Mouse (Mus musculus) stomach, postnatal 0 days (tissue): Measurements from ENCODE around the gene Fpr3. TPM values are rescaled to one million over a fixed set of nuclear protein-coding genes. Genes with fewer than 3 reads are reported as not detected.

ENCODE experiments used
- ATAC-seq: fragments of 200-750 bp; cut with Nextera tagmentation; 2 replicates; pipeline ENCODE4 v1.8.0; 2017; ENCODE audit not compliant: low FRiP score, low TSS enrichment
- DNase-seq: peaks from one replicate; pipeline ENCODE4 v3.0.0-alpha.2; 2016; ENCODE audit warnings: low spot score
- H3K27ac ChIP-seq: fragments of 300-500 bp; sonication (generic); replicated peaks from 2 replicates; pipeline ENCODE4 v1.5.1; 2014; ENCODE audit warnings: mild to moderate bottlenecking, control low read depth
- H3K27me3 ChIP-seq: fragments of 300-500 bp; sonication (generic); 2 replicates; pipeline ENCODE4 v1.6.1; 2014; ENCODE audit warnings: low read length; ENCODE audit not compliant: control insufficient read depth, insufficient read depth
- H3K36me3 ChIP-seq: fragments of 300-500 bp; sonication (generic); 2 replicates; pipeline ENCODE4 v1.6.1; 2014; ENCODE audit warnings: low read length, mixed read lengths; ENCODE audit not compliant: control insufficient read depth, insufficient read depth
- H3K4me1 ChIP-seq: fragments of 300-500 bp; sonication (generic); replicated peaks from 2 replicates; pipeline ENCODE4 v1.6.1; 2014; ENCODE audit warnings: antibody characterized with exemption; ENCODE audit not compliant: control insufficient read depth, insufficient read depth
- H3K4me2 ChIP-seq: fragments of 300-500 bp; sonication (generic); replicated peaks from 2 replicates; pipeline ENCODE4 v1.6.1; 2014; ENCODE audit warnings: low read depth, mild to moderate bottlenecking, control low read depth, moderate library complexity
- H3K4me3 ChIP-seq: fragments of 300-500 bp; sonication (generic); 2 replicates; pipeline ENCODE4 v1.5.1; 2014; ENCODE audit warnings: low read depth, low read length, control low read depth
- H3K9ac ChIP-seq: fragments of 300-500 bp; sonication (generic); 2 replicates; pipeline ENCODE4 v1.6.1; 2014; ENCODE audit warnings: mild to moderate bottlenecking, low read length, control low read depth, mixed read lengths
- H3K9me3 ChIP-seq: fragments of 300-500 bp; sonication (generic); 2 replicates; pipeline ENCODE4 v1.6.1; 2016; ENCODE audit warnings: low read length; ENCODE audit not compliant: control insufficient read depth
- CTCF ChIP-seq: IDR thresholded peaks from 2 replicates; pipeline ENCODE4 v1.5.1; 2016; ENCODE audit warnings: antibody characterized with exemption, low read depth, mild to moderate bottlenecking, moderate library complexity
- EP300 ChIP-seq: optimal IDR thresholded peaks from 2 replicates; pipeline ENCODE3; 2016; ENCODE audit warnings: antibody characterized with exemption
- WGBS: fragments of 180-500 bp; shearing (Covaris S2); extraction: QIAGEN DNeasy Blood & Tissue Kit; methylation state at CpG from one replicate; pipeline ENCODE4 v1.1.7; 2014; 5-methylcytosine and 5-hydroxymethylcytosine counted together
- polyA plus RNA-seq: library from polyadenylated mRNA; unstranded; fragments of >200 nt; fragmentation: Nextera tagmentation; extraction: Ambion mirVana; gene quantifications from 2 replicates; pipeline ENCODE4 v1.2.1, GENCODE M21; 2015

Gene Fpr3
- polyA plus RNA-seq, 1 experiment from 2014 or later = not detected

DNA sequence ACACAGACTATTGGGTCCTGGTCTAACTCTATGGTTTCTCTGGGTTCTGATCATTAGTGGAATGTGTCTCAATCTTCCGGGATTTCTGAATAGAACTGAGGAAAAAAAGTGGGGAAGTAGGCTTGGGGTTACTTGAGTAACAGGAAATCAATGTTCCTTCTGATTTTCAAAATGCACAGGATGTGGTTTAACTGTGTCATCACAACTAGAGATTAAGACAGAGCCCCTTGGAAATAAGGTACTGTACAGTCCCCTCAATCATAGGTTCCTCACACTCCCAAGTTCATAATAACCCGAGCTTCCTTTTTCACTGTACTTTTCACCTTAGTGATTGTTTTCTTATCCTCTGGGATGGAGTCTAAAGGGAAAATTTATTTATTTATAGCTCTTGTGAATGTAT is 16.0 kb upstream of the Fpr3 start:
- H3K9ac ChIP-seq = no peak overlapping the region
- DNase-seq = no peak
- WGBS = 82% methylated on average over 2 of the region's 2 CpGs

DNA sequence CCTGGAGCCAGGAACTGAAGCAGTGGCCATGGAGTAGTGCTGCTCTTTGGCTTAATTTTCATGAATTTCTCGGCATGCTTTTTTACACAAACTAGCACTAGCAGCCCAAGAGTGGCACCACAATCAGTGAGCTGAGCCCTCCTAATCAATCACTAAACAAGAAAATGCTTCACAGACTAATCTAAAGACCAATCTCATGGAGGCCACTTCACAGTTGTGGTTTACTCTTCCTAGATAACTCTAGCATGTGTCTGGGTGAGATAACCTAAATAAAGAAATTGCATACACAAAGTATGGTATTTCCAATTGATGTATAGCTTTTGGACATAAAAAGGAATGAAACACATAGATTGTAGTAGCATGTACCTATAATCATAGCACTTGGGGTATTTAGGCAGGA is 8.3 kb upstream of the Fpr3 start:
- no peak overlapping the region for H3K4me2 ChIP-seq
- ATAC-seq (no peak), DNase-seq (no peak)
- no peaks in the 10 kb centered on the region for H3K9me3 ChIP-seq
- H3K27me3 ChIP-seq = no peaks in the 10 kb centered on the region
- 67% methylated on average over 1 of the region's 1 CpGs for WGBS
- no peaks in the 10 kb centered on the region for H3K36me3 ChIP-seq
- no peak overlapping the region for H3K4me3 ChIP-seq
- H3K4me1 ChIP-seq = no peaks in the 10 kb centered on the region
- H3K27ac ChIP-seq = no peak overlapping the region
- no peak for TF ChIP-seq CTCF
- TF ChIP-seq EP300 = no peak
- H3K9ac ChIP-seq = no peak overlapping the region

More for the DNA sequence above, 16.0 kb upstream of the Fpr3 start:
- no peaks in the 10 kb centered on the region for H3K9me3 ChIP-seq
- no peak overlapping the region for H3K4me3 ChIP-seq
- no peak overlapping the region for H3K27ac ChIP-seq
- no peaks in the 10 kb centered on the region for H3K4me1 ChIP-seq
- TF ChIP-seq CTCF = no peak
- no peak for TF ChIP-seq EP300
- no peak overlapping the region for H3K4me2 ChIP-seq
- ATAC-seq = no peak
- no peaks in the 10 kb centered on the region for H3K36me3 ChIP-seq
- H3K27me3 ChIP-seq = no peaks in the 10 kb centered on the region

DNA sequence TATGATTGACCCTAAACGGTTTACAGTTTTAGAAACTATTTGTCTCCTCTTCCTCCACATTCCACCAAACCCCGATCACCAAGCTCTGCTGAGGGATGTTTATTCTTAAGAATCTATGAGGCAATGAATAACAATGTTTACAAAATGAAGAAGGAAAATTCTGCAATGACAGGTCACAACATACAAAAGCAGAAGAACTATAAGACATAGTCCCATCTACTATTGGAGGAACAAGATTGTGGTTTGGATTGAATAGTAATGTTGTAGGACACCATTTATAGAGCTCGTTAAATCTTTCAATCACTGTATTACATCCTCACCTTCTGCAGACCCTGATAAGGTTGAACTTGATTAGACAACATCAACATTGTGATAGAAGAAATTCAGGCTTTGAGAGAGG is 5.0 kb upstream of the Fpr3 start:
- no peak for DNase-seq
- Histone ChIP-seq H3K4me3 (no peak overlapping the region), H3K36me3 (no peaks in the 10 kb centered on the region), H3K4me1 (no peaks in the 10 kb centered on the region), H3K4me2 (no peak overlapping the region), H3K9me3 (no peaks in the 10 kb centered on the region), H3K27ac (no peak overlapping the region), H3K27me3 (no peaks in the 10 kb centered on the region), H3K9ac (no peak overlapping the region)
- TF ChIP-seq EP300 (no peak), CTCF (no peak)
- ATAC-seq = no peak
- 71% methylated on average over 3 of the region's 3 CpGs for WGBS

DNA sequence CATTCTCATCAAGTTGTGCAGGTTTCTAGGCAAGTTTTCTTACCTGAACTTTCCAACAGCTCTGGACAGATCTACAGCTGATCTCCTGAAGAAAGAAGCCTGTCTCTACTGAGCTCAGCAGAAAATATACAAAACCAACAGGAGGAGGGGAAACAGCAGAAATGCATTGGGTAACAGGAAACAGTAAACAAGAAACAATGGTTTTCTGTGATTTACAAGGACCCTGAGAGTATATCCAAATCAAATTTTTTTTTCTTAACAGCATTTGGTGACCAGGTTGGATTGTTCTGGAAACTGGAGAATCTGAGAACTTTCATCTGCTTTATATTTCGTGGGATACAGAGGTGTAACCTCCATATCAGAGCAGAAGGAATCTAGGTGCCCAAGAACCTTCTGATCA is 3.8 kb upstream of the Fpr3 start, which contains the start of gene Fpr1:
Gene Fpr1, minus strand, starts transcription at position 101 of the 400 bp plus-strand sequence.
- no peak for TF ChIP-seq CTCF
- no peak for TF ChIP-seq EP300
- Histone ChIP-seq H3K27ac (no peak within 1 kb of the TSS), H3K4me3 (no peak within 1 kb of the TSS), H3K4me1 (no peaks in the 10 kb centered on the region), H3K4me2 (no peak within 1 kb of the TSS), H3K9me3 (no peaks in the 10 kb centered on the region), H3K27me3 (no peaks in the 10 kb centered on the region), H3K36me3 (no peaks in the 10 kb centered on the region), H3K9ac (no peak within 1 kb of the TSS)
- DNase-seq = no peak
- 52% methylated on average over 1 of the region's 1 CpGs for WGBS
- ATAC-seq = no peak

DNA sequence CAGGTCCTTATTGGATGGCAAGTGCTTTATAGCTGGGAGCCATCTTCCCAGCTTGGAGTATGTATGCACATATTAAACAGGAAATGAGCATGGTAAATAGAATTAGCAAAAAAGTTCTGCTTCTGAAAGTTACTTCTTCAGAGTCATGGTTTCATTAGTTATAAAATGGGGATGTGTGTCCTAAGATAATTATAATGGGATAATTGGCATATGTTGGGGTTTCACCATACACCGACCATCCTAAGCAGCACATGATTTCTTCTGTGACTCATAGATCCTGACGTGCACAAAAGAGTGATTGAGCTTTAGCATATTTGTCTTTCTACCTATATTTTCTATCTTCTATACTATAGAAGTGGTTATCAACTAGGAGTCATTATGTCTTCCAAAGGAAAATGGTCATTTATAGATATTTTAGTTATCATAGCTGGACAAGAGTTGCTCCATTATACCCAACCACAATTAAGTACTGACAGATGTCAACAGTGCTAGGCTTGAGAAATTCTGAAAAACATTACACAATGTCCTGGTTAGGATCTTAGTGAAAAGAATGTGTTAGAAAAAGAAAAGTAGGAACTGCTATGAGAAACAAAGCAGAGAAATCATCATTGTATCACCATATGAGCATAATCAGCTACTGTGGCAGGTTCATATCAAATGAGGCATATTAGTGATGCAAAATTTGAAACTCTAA is 2.2 kb downstream of the Fpr3 start:
- H3K4me1 ChIP-seq = no peaks in the 10 kb centered on the region
- WGBS = 69% methylated on average over 2 of the region's 2 CpGs
- DNase-seq = no peak
- no peaks in the 10 kb centered on the region for H3K36me3 ChIP-seq
- no peak for TF ChIP-seq EP300
- no peak for TF ChIP-seq CTCF
- H3K27me3 ChIP-seq = no peaks in the 10 kb centered on the region
- no peak for ATAC-seq
- H3K9ac ChIP-seq = no peak overlapping the region
- no peak overlapping the region for H3K27ac ChIP-seq
- H3K9me3 ChIP-seq = no peaks in the 10 kb centered on the region
- no peak overlapping the region for H3K4me2 ChIP-seq
- no peak overlapping the region for H3K4me3 ChIP-seq

DNA sequence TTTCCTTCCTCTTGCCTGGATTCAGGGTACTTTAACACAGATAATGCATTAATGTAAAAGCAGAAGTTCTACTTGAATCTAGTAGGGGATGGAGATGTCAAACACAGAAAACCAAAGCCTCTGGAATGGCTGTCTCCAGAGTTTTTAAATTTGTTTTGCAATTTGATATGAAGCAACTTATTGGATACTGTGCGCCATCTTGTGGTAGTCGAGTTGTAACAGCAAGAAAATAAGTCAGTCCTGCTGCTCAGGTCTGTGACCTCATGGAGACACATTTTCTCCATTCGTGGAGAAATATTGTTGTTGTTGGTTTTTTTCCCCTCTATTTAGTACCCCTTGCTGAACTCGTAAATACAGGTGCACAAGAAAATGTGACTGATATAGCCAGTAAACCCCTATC is 8.4 kb downstream of the Fpr3 start:
- H3K36me3 ChIP-seq = no peaks in the 10 kb centered on the region
- WGBS = 2% methylated on average over 4 of the region's 4 CpGs
- no peak overlapping the region for H3K4me3 ChIP-seq
- H3K4me1 ChIP-seq = no peaks in the 10 kb centered on the region
- DNase-seq (no peak), ATAC-seq (no peak)
- no peaks in the 10 kb centered on the region for H3K9me3 ChIP-seq
- H3K9ac ChIP-seq = no peak overlapping the region
- TF ChIP-seq EP300 (no peak), CTCF (peak; percentile 86)
- H3K27me3 ChIP-seq = no peaks in the 10 kb centered on the region
- no peak overlapping the region for H3K4me2 ChIP-seq
- H3K27ac ChIP-seq = no peak overlapping the region
